Mouse (Mus musculus): Measurements from ENCODE around the gene Itm2b. TPM values are rescaled to one million over a fixed set of nuclear protein-coding genes. Genes with fewer than 3 reads are reported as not detected.
A peak's percentile ranks its signal among the peaks of the same experiment; 100 is the strongest.

Gene Itm2b
- polyA plus RNA-seq, 1 experiment from 2014 or later = 968 TPM

- no peaks in the 10 kb centered on the region for H3K9me3 ChIP-seq (ENCODE audit: control insufficient read depth, low read length)
- H3K36me3 ChIP-seq (ENCODE audit: control insufficient read depth, insufficient read depth, low read length) = no peaks in the 10 kb centered on the region
- H3K27ac ChIP-seq (replicated peaks; ENCODE audit: low read depth, low read length) = no peak overlapping the region
- no peak overlapping the region for H3K9ac ChIP-seq (ENCODE audit: low read depth, low read length)
- DNase-seq (ENCODE audit: low spot score) = peak; percentile 64
- WGBS = 68% methylated on average over 4 of the region's 4 CpGs
- H3K27me3 ChIP-seq (replicated peaks; ENCODE audit: control insufficient read depth, insufficient read depth, low read length) = no peaks in the 10 kb centered on the region
- peak; percentile 30; the same call in 1 of the 2 replicates for ATAC-seq (ENCODE audit: low read depth)
- no peak overlapping the region for H3K4me2 ChIP-seq (ENCODE audit: low read depth, low read length)
- H3K4me1 ChIP-seq (ENCODE audit: control insufficient read depth, insufficient read depth, low read length) = 0 out of 2 replicates have a peak, but pooled peaks cover 2% of the 10 kb centered on the region
- H3K4me3 ChIP-seq (ENCODE audit: low read depth, low read length) = no peak overlapping the region
Measured at GRCm38 (mm10) chr14:73313864-73314263, 71.2 kb downstream of the Itm2b start.

DNA sequence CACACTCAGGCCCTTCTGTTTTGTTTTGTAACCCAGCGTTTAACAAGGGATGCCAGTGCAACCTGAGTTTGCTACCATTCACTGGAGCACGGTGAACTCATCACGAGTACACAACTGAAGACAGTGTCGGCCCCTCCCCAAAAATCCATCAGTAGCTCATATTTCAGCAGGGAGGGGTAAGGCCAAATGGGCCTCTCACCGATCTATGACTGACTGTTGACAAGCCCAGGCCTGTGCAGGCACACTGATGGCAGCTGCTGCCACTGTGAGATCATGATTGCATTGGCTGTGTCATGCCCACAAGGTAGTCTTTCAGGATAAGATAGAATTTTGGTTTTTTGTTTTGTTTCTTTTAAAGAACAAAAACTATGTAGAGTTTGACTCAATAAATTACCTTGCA lies 71.7 kb downstream of the Itm2b start:
- Histone ChIP-seq H3K27ac (replicated peaks; ENCODE audit: low read depth, low read length) (no peak overlapping the region), H3K9ac (ENCODE audit: low read depth, low read length) (no peak overlapping the region), H3K36me3 (ENCODE audit: control insufficient read depth, insufficient read depth, low read length) (no peaks in the 10 kb centered on the region), H3K4me1 (ENCODE audit: control insufficient read depth, insufficient read depth, low read length) (0 out of 2 replicates have a peak, but pooled peaks cover 2% of the 10 kb centered on the region), H3K4me2 (ENCODE audit: low read depth, low read length) (no peak overlapping the region), H3K4me3 (ENCODE audit: low read depth, low read length) (no peak overlapping the region), H3K27me3 (replicated peaks; ENCODE audit: control insufficient read depth, insufficient read depth, low read length) (no peaks in the 10 kb centered on the region), H3K9me3 (ENCODE audit: control insufficient read depth, low read length) (no peaks in the 10 kb centered on the region)
- DNase-seq (ENCODE audit: low spot score) (peak; percentile 81), ATAC-seq (ENCODE audit: low read depth) (peak; percentile 90)
- WGBS = 33% methylated on average over 5 of the region's 5 CpGs

GRCm38 (mm10) chr14:73312909-73313308 lies 72.2 kb downstream of the Itm2b start:
- DNase-seq (ENCODE audit: low spot score) (no peak), ATAC-seq (ENCODE audit: low read depth) (no peak; the same call in 1 of the 2 replicates)
- Histone ChIP-seq H3K9me3 (ENCODE audit: control insufficient read depth, low read length) (no peaks in the 10 kb centered on the region), H3K4me2 (ENCODE audit: low read depth, low read length) (no peak overlapping the region), H3K4me3 (ENCODE audit: low read depth, low read length) (no peak overlapping the region), H3K4me1 (ENCODE audit: control insufficient read depth, insufficient read depth, low read length) (0 out of 2 replicates have a peak, but pooled peaks cover 2% of the 10 kb centered on the region), H3K9ac (ENCODE audit: low read depth, low read length) (no peak overlapping the region), H3K36me3 (ENCODE audit: control insufficient read depth, insufficient read depth, low read length) (no peaks in the 10 kb centered on the region), H3K27ac (replicated peaks; ENCODE audit: low read depth, low read length) (no peak overlapping the region), H3K27me3 (replicated peaks; ENCODE audit: control insufficient read depth, insufficient read depth, low read length) (no peaks in the 10 kb centered on the region)
- WGBS = 66% methylated on average over 5 of the region's 5 CpGs

Other genes starting within 250 kb of the Itm2b start
- gene Lpar6, start 147.4 kb downstream of the Itm2b start, polyA plus RNA-seq (2014; fragmentation: Nextera tagmentation; extraction: Ambion mirVana) = 11.3 and 11.5 TPM in 2 replicates
- gene Rb1, start 59.5 kb downstream of the Itm2b start, polyA plus RNA-seq (2014; fragmentation: Nextera tagmentation; extraction: Ambion mirVana) = 30.1 and 30.4 TPM in 2 replicates
- 72.9 and 73.5 TPM in 2 replicates for gene Med4, start 124.7 kb upstream of the Itm2b start, polyA plus RNA-seq (2014; fragmentation: Nextera tagmentation; extraction: Ambion mirVana)
- 121 and 127 TPM in 2 replicates for gene Sucla2, start 140.0 kb upstream of the Itm2b start, polyA plus RNA-seq (2014; fragmentation: Nextera tagmentation; extraction: Ambion mirVana)
- gene Nudt15, start 163.0 kb upstream of the Itm2b start, polyA plus RNA-seq (2014; fragmentation: Nextera tagmentation; extraction: Ambion mirVana) = 5.4 and 5.5 TPM in 2 replicates

Measured in embryonic facial prominence, embryonic 14.5 days (tissue).